Mouse (Mus musculus) embryo, embryonic 10.5 days (tissue): ENCODE results near the gene Hoxc11.

ENCODE experiments used
- DNase-seq: peaks from one replicate; pipeline ENCODE4 v3.0.0-alpha.2; 2015; ENCODE audit warnings: low spot score

Hoxc11 gene

DNA sequence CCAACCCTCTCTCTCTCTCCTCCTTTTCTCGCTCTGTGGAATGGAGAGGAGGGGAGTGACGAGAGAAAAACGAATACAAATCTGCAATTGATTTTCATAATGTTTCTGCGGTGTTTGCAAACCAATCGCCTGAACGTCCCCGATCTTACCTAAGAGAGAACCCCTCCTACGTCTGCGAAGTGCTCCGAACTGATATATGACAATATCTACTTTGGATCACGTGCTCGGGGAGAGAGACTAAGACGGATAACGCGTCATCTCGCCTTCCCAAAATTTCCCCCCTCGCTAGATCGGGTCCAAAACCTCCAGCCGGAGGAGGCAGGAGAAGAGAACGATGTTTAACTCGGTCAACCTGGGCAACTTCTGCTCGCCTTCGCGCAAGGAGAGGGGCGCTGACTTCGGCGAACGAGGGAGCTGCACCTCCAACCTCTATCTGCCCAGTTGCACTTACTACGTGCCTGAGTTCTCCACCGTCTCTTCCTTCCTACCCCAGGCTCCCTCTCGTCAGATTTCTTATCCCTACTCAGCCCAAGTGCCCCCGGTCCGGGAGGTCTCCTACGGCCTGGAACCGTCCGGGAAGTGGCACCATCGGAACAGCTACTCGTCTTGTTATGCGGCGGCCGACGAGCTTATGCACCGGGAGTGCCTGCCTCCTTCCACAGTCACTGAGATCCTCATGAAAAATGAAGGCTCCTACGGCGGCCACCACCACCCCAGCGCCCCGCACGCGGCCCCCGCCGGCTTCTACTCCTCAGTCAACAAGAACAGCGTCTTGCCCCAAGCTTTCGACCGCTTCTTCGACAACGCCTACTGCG, at the start of gene Hoxc11:
Gene Hoxc11 (plus strand): TSS at position 236 of the 815 bp plus-strand sequence.
- DNase-seq, result no peak

DNA sequence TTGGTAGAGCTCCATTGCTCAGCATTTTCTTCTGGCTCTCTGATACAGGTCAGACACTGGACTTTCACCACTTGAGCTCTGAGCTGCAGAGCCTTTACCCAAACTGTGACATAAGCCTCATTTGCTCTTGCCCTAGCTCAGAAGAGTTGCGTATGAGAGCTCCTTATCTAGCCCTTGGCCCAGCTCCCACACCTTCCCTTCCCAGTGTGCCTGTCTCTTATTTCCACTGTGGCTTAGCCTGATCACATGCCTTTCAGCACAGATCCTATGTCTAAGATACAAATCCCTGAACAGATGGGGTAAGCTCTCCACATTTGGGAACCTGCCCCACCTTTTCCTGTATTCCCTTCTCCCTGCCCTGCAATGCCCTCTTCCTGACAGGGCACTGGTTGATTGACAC, 49.3 kb upstream of the Hoxc11 start:
- no peak for DNase-seq

DNA sequence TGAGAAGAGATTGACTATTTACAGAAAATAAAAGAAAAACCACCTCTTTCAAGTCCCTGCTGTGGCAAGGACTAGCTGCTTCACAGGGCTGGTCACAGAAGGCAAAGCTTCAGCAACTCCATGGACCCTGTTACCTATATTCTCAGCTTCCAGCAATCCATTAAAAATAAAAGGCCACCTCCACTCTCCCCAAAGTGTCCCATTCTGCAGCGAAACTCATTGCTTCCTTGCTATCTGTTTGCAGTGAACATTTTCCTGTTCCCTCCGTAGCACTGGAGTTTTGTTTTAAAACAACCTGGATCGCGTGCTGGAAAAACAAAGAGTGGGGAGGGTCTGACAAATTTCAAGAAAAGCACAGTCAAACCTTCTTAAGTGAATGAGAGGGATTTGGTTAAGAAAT, 44.7 kb upstream of the Hoxc11 start:
- DNase-seq, result peak; percentile 57

DNA sequence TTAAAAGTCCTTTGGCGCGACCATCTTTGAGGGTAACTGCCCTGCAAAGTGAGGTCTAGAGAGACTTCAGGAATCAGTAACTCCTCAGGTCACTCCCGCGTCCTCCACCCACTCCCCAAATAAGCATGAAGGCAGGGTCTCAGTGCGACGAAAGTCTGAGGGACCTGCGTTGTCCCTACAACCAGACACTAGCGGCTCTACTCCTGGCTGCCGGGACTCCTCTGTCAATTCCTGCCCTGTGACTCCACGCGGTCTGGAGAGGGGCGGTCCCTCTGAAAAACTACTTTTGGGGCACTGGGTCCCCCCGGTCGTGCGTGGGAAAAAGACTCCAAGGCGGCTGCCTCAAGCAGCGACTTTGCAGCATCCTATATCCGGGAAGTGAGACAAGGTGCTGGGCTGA, 44.2 kb upstream of the Hoxc11 start:
- DNase-seq, result no peak

DNA sequence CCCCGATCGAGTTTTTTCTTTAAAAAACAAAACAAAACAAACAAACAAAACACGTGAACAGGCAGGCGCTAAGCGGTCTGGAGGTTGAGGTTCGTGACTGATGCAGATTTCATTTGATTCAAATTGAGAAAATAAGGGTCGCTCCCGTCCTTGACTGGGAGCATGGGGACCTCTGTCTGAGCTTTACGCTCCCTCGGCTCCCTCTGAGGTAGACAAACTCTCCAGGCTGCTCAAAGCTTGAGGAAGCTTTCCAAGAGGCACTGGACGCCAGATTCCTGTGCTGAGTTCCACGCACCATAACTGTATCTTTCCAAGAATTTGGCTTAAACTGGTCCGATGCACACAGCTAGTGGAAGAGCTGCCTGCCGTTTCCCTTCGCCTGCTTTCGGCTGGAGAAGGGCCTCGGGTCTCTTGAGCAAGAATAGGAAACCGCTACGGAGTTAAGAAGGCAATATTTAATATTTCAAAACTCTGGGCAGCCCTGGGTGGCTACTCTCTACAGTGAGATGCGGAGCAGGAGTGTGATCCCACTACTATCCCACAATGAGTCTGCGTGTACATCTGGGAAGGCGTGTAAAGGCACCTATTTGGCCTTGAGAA, 43.6 kb upstream of the Hoxc11 start:
- DNase-seq, result peak; percentile 62

DNA sequence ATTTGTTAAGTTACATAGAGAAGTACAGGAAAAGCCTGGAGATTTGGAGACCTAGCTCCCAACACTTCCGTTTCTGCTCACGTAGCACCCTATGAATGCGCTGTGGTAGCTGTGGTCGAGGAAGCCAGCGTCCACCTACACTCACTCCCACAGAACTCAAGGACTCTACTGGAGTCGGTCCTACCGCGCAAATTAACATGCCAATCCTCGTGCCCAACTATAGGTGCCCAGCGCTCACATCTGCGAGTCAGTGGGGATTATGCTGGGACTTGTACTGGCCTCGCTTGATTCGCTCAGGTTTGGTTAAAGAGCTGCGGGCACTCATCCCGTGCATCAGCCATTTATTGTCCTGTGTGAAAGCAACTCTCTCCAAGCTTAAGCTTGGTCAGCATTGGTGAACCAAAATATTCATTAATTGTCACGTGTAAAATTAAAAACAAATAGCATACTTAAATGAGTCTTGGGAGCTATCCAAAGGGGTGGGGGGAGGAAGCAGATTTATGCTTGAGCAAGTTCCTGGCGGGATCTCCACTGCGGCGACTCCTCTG, 41.1 kb upstream of the Hoxc11 start:
- peak; percentile 61 for DNase-seq

DNA sequence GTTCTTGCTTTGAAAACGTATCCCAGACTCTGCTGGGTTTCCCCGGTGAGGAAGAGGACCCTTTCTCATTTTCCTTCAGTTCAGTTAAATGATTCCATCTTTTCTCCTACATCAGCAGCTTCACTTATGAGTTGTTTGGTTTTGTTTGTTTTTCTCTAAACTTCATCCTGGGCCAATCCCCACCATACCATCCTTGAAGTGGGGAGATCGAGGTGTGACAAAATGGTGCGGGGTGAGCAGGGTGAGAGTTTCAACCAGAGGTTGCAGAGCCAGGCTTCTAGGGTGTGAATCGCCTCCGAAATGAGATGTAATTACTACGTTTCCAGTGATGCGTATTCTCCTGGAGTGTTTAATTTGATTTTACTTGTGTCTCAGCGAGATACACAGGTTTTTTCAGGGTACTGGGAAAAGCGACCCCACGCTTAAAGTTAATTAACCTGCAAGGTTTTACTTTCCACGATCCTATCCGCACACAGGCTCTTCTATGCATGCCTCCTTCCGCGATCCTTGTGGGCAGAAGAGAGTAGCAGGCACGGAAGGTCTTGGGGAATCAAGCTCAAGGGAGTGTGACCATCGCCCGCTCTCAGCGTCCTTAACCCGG, 36.2 kb upstream of the Hoxc11 start:
- peak; percentile 53 for DNase-seq

DNA sequence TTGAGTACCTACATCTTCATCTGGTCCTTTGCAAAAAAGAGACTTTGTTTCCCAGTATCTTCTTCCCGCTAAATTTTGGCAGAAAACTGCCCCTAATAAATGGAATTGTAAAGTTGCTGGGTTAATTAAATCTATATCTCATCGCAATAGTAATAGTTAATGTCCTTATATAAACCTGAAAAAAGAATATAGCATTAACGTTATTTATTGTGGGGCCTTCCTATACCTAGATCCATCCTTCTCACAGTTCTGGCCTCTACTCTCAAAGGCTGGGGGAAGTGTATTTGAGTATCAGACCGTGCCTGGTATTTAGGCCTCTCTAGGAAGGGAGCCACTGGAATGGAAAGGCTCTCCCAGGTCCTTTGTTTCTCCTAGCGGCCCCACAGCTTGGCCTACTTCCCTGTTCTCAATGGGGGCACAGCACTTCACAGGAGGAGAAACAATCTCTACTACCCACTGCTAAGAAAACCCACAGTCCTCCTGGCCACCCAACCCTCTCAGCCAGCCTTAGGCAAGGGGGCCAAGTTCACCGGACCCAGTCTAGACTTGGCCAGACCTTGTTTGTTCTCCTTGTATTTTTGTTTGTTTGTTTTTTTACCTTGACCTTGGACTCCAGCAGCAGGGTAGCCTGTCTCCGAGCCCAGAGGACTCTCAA, 35.5 kb upstream of the Hoxc11 start:
- DNase-seq, result peak; percentile 41

DNA sequence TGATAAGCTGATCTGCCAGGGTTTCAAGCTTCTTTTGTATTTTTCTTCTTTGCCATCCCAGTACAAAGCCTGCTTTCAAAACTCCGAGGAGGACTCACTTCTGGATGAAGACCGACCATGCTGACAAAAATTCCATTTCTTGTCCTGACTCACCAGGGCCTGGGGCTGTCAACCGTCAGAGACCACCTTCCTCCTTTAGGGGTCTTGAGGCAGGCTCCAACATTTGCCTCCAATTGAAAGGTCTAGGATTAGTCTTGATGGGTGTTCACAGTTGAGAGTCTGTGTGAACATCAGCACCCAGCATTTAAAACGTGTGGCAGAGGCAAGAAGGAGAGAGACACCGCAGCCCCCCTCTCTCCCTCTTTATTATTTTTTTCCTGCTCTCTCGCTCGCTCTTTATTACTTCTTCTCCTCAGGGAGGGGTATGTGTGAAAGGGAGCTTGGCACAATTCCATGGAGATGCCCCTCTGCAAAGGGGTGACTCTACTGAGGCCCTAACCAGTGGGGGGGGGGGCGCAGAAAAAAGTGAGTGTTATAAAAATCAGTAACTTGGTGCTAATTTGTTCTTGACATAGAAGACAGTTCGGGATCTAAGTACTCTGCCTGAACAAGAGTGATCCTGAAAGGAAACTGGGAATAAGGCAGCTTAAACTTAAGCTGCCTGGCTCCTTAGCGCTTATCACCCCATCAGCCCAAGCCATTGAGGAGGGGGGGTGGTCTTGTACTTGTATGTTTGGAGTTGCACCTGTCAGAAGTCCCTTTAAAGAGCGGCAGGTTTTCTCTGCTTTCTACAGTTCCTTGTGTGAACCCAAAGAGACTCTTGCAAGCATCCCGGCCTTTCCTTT, 34.7 kb upstream of the Hoxc11 start:
- peak; percentile 29 for DNase-seq

DNA sequence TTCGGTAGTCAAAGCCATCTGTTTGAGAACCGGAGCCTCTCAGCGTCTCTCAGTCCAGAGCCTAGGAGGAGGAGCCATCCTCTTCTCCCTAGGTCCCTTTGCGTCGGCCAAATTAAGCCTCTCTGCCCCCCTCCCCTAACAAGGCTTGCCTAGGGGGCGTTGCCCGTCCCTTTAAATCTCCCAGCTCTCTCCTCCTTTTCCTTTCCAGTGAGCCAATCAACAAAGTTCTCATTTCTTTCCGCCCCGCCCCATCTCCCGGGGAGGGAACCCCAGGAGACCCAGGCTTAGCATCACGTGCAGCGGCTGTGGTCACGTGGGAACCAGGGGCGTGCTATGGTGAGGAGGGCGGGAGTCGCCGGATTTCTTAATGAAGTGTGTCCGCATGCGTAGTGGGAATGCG, 33.6 kb upstream of the Hoxc11 start:
- DNase-seq, result peak; percentile 92

DNA sequence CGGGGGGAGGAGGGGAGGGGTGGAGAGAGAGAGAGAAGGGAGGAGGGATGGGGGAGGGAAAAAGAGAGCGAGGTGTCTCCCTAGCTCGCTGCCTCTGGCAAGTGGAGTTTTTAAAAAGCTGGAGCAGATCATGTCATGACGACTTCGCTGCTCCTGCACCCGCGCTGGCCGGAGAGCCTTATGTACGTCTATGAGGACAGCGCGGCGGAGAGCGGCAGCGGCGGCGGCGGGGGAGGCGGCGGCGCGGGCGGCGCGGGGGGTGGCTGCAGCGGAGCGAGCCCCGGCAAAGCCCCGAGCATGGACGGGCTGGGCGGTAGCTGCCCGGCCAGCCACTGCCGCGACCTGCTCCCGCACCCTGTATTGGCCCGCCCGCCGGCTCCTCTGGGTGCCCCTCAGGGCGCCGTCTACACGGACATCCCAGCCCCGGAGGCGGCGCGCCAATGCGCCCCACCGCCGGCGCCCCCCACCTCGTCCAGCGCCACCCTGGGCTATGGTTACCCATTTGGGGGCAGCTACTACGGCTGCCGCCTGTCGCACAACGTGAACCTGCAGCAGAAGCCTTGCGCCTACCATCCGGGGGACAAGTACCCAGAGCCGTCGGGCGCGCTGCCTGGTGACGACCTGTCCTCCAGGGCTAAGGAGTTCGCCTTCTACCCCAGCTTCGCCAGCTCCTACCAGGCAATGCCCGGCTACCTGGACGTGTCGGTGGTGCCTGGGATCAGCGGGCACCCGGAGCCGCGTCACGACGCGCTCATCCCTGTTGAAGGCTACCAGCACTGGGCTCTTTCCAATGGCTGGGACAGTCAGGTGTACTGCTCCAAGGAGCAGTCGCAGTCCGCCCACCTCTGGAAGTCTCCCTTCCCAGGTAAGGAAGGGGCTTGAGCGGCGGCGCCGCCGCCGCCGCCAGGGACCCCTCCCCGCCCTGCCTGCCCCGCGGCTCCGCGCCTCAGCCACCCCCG, 32.9 kb upstream of the Hoxc11 start, which contains the start of gene Hoxc13:
Gene Hoxc13 (plus strand): TSS at position 51 of the 959 bp plus-strand sequence.
- DNase-seq, result peak; percentile 30

DNA sequence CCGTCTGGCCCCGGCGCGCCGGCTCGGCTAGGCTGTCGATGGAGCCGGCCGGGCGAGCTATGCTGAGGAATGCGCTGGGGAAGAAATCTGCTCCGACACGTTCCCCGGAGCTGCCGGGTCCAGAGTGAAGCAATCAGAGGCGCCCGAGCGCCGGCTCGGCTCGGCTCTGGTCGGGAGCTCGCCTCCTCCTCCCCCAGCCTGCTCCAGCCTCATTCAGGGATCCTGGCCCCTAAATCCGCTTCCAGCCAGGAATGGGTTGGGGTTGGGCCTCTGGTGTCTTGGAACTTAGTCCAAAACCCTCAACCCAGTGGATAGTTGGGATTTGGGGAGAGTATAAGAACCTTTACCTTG, 32.2 kb upstream of the Hoxc11 start:
- DNase-seq, result peak; percentile 59

DNA sequence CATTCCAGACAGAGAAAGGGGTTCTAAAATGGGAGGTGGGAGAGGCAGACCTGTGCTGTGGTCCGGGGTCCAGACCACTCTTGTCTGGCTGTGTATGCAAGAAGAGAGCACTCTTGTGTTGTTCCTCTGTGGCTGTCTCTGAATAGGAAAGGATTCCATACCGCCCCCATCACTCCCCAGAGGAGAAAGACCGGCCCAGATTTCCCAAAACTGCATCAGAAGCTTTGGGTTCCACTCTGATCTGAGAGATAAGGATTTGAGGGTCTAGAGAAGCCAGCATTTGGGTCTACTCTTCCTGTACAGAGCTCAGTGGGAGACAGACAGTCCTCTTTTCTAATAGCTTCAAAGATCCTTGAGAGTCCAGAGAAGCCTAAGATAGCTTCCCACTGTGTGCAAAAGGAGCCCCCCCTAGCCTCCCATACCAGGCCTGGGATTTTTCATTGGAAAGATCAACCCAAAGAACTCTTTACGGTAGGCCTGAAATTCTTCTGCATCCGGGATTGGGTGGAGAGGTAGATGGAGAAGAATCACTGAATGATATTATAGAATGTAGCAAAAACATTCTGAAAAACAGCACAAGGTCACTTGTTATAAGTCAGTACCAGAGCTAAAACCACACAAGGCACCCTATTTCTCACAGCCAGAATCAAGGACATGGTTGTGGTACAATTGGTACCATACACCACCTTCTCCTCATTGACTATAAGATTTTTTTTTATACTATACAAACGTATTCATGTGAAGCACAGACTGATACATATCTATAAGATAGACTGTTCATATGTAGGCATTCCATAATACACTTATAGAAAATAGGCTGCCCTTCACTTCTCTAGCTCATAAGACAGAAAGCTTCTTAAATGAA, 31.4 kb upstream of the Hoxc11 start:
- DNase-seq, result peak; percentile 50

DNA sequence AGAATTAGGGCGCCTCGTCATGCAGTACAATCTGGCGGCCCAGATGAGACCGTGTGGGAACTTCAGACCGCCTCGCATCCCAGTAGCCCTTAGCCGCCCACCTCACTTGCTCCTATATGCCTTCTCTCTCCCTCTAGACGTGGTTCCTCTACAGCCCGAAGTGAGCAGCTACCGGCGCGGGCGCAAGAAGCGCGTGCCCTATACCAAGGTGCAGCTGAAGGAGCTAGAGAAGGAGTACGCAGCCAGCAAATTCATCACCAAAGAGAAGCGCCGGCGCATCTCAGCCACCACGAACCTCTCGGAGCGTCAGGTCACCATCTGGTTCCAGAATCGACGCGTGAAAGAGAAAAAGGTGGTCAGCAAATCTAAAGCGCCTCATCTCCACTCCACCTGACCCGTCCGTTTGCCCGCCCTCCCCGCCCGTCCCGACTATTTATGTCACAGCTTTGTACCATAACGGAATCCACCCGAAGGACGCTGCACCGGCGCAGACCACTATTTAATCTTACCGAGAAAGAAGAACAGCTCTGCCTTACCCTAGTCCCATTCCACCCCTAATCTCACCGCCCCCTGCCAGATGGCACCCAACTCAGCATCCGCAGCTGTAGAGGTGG, 27.1 kb upstream of the Hoxc11 start:
- DNase-seq, result no peak

DNA sequence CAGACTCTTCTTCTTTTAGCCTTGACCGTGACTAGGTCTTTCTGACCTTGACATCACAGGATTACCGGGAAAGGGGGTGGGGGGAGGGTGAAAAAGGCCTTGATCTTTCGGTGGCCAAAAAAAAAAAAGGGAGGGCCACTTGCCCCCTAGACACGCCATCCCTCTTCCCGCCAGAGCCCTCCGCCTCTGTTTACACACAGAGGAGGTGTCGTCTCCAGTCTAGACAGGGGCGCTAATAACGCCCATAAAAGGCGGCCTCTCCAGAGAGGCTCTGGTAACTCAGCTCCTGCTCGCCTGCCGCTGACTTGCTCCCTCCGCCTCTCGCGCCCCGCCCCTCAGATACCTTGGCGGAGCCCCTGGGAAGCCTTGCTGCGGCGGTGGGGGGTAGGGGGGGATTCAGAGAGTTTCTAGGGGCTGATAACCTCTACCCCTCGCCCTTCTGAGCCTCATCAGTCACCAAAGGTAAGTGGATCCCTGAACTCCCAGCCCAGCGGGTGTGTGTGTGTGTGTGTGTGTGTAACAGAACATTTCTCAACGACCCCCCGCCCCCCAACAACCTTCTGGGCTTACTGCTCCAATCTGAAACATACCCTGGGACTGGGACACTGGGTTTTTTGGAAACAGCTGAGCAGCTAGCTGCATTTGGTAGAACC, 22.4 kb upstream of the Hoxc11 start:
- DNase-seq, result no peak

DNA sequence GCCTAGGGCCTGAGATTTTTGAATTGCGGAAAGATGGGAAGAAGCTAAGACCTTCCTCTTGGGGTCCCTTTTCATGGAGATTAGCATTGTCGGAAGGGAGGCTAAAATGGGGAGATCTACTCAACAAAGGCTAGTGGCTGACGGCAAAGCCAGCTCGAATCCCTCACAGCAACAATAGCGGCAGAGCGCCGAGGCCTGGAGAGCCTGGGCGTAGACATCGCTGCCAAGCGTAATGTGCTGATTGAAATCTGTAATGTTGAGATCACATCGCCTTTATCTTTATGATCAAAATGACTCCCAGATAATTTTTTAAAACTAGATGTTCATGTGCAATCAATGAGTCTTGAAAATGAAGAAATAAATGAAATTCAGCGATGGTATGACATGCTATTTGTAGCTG, 19.8 kb upstream of the Hoxc11 start:
- DNase-seq, result no peak

DNA sequence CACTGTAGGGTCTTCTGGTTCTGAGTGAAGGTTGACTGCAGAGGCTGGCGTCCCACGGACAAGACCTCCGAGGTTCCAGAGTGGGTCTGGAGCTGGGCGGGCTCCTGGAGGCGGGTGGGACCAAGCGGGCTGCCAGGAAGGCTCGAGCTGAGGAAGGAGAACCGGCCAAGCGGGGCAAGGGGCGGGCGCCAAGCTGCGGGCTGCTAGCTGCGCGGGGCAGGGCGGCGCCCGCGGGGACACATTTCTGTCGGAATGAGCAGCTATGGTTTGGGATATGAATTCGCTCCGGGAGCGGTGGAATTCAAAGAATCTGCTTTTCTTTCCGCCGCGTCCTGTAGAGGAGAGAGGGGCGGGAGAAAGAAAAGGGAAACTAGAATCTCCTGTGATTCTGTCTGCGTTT, 19.3 kb upstream of the Hoxc11 start:
- DNase-seq, result no peak

DNA sequence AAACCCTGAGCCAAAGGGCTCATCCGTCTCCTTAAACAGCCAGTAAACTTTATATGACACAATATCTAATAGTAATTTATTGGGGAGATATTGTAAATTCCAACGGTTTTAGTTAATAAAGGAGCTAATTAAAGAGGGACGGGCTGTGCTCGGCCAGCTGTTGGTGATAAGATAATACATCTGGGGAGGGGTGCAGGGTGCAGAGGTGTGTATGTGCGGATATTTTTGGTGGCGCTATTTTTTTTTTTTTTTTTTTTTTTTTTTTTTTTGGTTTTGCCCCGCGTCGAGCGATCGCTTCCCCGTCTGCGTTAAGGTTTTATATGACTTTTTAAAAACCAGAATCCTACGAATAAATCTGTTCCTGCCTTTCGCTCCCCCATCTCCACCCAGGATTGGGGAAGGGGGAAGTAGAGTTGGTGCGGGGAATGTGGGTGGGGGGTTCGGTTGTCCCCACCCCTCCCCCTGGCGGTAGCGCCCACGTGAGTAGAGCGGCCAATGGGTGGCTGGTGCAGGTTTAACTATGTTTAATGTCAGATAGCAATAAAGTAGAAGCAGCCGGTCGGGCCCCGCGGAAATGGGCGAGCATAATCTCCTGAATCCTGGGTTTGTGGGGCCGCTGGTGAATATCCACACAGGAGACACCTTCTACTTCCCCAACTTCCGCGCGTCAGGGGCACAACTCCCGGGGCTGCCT, 17.8 kb upstream of the Hoxc11 start, which contains the start of gene Hoxc12:
Gene Hoxc12 (plus strand): TSS at position 479 of the 694 bp plus-strand sequence.
- DNase-seq, result no peak
